Mouse (Mus musculus): Measurements from ENCODE around the gene 1700013H16Rik.
"Not testable (repeated sequence)": the region's sequence is repeated elsewhere in the genome, so short reads cannot be mapped to it uniquely, and the experiment has no call there.

1700013H16Rik gene

DNA sequence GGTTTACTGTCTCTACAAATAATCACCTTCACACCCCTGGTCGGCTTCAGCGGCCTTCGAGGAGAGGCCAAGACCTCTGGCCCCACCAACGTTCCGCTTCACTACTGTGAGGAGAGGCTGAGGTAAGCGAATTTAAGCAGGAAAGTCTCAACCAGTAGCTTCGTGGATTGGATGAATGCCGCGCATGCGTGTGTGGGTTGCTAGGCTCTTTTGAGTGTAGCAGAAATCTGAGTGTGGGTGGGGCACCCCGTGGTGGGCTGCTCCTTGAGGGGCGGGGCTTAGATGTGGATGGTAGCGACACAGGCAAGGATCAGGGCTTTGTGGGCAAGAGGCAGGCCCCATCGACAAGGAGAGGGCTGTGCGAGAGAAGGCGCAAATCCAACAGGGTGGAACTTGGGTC is at the start of gene 1700013H16Rik:
Gene 1700013H16Rik (minus strand): TSS at position 96 of the 400 bp plus-strand sequence.
- no peak for DNase-seq (ENCODE audit: low read depth, low spot score)

- DNase-seq (ENCODE audit: low read depth, low spot score) = peak; percentile 11
These were observed 41.4 kb upstream of the 1700013H16Rik start for GRCm38 (mm10) chrX:53799074-53799473.

DNA sequence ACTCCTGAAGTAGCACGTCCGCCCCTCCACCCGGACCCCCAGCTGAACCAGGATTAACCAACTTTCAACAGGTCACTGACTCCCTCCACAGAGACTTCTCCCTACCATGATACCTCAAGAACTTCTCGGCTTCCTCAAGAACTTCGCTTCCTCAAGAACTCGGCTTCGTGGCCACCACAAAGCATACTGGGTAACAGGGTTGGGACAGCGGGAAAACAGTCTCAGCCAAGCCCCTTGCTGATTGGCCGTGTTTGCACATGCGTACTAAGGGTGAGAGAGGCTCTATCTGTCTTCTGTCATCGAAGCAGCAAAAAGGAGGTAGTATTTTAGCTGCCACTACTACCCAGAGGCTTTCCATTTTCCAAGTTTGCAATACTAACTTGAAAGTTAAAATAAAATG is 39.9 kb upstream of the 1700013H16Rik start, which contains the start of gene Xlr:
Gene Xlr (minus strand): TSS at position 188 of the 400 bp plus-strand sequence.
- not testable (repeated sequence) for DNase-seq (ENCODE audit: low read depth, low spot score)

DNA sequence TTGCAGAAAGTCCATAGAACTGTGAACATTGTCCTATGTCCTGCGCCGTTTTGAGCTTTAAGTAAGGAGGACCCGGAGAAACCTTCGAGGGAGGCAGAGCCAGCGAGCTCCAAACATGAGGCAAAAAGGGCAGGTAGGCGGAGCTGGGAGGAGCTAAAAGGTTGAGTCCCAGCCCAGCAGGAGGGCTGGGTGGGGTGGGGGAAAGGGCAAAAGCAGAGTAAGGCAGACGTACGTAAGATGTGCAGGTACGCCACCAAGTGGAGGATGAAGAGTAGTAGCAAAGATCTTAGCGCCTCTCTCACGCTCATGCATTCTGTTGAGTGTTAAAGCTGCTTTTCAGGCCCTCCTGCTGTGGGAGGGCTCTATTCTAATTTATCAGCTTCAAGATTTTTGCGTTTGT is 18.6 kb upstream of the 1700013H16Rik start, which contains the start of gene Zfp36l3:
Gene Zfp36l3 (minus strand): TSS at position 119 of the 400 bp plus-strand sequence.
- DNase-seq (ENCODE audit: low read depth, low spot score) = no peak

DNA sequence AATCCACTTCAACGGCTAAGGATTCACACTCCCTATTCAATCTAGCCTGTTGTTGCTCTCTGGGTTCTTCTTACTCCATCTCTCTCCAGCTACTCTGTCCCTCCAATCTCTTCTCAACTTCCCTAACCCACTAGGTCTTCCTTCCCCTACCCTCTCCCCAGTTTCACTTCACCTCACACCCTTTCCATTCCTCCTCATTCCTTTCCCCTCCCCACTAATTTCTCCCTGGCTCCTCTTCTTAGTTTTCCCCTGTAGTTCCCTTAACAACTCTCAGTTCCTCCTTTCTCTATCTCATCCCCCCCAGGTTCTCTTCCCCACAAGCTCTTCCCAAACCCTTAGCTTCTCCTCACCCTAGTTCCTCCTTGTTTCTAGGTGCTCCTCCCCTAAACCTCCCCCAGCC is 4.8 kb downstream of the 1700013H16Rik start:
- DNase-seq (ENCODE audit: low read depth, low spot score) = no peak

- DNase-seq (ENCODE audit: low read depth, low spot score) = no peak
These were observed 28.7 kb downstream of the 1700013H16Rik start for GRCm38 (mm10) chrX:53728967-53729366.

- no peak for DNase-seq (ENCODE audit: low read depth, low spot score)
These were observed 33.0 kb downstream of the 1700013H16Rik start, which contains the start of gene 4930502E18Rik for GRCm38 (mm10) chrX:53724596-53724995. 4930502E18Rik (plus strand) TSS chrX:53724826.

DNA sequence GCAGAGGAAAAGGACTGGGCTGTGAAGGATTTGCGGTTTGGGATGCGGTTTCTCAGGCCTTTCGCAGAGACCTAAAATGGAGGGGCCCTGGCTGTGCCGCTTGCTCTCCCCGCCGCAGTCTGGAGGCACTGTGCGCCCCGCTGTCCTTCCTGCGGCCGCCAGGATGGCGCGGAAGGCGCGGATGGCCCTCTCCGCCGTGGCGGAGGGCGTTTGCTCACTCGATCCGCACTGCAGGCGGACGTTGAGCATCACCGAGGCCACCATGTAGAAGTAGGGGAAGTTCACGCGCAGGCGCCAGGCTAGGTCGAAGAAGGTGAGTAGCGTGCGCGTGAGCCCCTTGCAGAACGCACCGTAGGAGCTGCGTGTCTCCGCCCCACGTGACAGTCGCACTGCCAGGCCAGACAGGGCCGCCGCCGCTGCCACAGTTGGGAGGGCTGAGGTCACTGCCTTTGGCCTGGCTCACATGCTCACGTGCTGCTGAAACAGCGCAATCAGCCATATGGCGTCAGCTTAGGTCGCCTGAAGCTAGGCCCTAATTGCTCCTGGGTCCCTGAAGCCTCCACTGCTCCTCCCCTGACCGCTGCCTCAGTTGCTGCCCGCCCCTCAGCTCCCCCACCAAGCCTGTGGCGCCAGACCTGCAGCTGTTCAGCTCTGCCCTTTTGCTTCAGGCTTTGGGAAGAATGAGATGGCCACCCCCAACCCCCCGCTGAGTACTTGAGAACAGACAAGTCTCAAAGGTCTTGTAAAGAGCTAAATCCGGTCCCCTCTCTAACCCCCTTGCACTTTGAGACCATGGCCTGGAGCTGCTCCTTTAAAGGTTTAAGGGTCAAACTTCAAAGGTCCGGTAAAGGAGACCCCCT is 41.1 kb downstream of the 1700013H16Rik start:
- DNase-seq (ENCODE audit: low read depth, low spot score) = peak; percentile 64

- no peak for DNase-seq (ENCODE audit: low read depth, low spot score)
These were observed 41.7 kb downstream of the 1700013H16Rik start for GRCm38 (mm10) chrX:53715942-53716322.

- DNase-seq (ENCODE audit: low read depth, low spot score) = no peak
These were observed 55.0 kb downstream of the 1700013H16Rik start for GRCm38 (mm10) chrX:53702673-53703072.

- DNase-seq (ENCODE audit: low read depth, low spot score) = no peak
These were observed 58.4 kb downstream of the 1700013H16Rik start for GRCm38 (mm10) chrX:53699225-53699624.

DNA sequence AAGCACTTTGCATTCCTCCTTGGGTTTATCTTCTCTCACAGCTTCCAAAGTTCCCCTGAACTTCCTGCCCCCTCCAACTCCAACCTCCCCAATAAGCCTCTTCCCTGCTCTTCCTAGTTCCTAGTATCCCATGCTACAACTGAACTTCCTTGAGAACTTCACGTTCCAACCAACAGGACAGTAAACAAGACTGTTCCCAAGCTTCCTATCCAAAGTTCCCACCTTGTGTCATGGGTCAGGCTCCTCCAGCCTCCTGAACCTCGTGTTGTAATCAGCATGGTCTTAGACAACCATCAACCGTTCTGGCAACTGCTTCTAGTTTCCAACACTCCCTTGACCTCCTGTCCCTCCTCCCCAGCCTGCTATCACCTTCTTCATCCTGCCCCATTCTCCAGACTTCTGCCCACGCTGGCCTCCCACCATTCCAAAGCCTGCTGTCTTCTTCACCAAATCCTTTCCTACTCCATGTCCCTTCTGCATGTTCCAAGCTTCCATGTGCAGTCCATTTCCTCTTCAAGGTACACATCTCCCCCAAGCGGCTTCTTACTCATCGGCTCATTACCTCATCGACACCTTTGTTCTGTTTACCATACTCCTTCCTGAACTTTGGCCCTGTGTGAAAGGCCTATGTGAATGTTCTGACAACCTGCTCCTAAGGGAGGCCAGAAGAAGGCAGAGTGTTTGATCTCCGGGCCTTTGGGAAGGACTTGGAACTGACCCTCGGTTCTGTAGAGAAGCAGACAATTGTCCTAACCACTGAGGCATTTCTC is 63.4 kb downstream of the 1700013H16Rik start:
- no peak for DNase-seq (ENCODE audit: low read depth, low spot score)

DNA sequence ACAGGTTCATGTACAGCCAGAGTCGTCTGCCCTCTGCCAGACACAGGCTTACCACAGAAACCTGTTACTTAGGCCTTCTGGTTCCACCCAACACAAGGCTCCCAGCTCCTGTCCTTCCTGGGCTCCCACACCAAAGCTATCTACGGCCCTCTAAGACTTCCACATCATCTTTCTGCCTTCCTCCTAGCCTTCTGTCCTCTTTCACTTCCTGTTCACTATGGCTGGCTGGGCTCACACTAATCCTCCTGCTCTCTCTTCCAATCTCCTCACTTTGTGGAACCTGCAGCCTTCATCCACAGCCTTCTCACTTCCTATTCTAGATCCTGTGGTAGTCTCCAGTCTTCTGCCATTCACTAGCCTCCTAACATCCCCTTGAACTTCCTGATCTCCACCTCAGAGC is 64.5 kb downstream of the 1700013H16Rik start:
- no peak for DNase-seq (ENCODE audit: low read depth, low spot score)

Measured in forelimb bud, embryonic 11.5 days (tissue).